Mouse (Mus musculus) lung, adult 2 months (tissue): ENCODE measurements around the gene Gm5478.

ENCODE experiments used
- CTCF ChIP-seq: fragments of 200-500 bp; IDR thresholded peaks from 2 replicates; pipeline ENCODE4 v1.5.1; 2011; ENCODE audit warnings: mild to moderate bottlenecking, low read length, control low read depth; ENCODE audit not compliant: insufficient read depth
- POLR2A ChIP-seq: fragments of 200-500 bp; IDR thresholded peaks from 2 replicates; pipeline ENCODE4 v1.6.1; 2011; ENCODE audit warnings: low read depth, mild to moderate bottlenecking, control low read depth, low read length, borderline replicate concordance; ENCODE audit errors: extremely low read depth

DNA sequence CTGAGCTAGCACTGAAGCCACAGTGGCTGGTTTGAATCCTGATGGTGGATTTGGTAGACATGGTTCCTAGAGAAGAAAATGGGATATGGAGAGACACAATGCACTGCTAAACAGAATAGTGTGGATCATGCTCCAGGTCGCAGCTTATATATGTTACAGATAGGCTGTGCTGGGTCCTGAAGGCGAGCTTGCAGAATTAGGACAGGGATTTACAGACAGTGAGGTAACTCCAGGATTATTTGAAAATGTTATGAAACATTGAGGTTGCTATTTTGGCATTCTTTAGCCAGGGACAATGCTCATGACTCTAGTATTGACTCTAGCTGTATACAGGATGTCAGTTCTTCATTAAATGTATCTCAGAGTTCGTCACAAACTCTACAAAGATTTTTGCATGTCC is at the start of gene Gm5478:
- TF ChIP-seq CTCF (no peak), POLR2A (no peak)
